Mouse (Mus musculus): ENCODE measurements around the gene B3gntl1. TPM values are rescaled to one million over a fixed set of nuclear protein-coding genes. Genes with fewer than 3 reads are reported as not detected.
A peak's percentile ranks its signal among the peaks of the same experiment; 100 is the strongest.
"Not testable (repeated sequence)": the region's sequence is repeated elsewhere in the genome, so short reads cannot be mapped to it uniquely, and the experiment has no call there.

The B3gntl1 gene
- total RNA-seq, 2 experiments from 2014 or later = 6.5 to 7.4 TPM

- DNase-seq (ENCODE audit: low spot score in 2 of 2) = no peak
These were observed 12.6 kb upstream of the B3gntl1 start for GRCm38 (mm10) chr11:121685491-121686001.

- no peak for DNase-seq (ENCODE audit: low spot score in 2 of 2)
These were observed 10.3 kb upstream of the B3gntl1 start for GRCm38 (mm10) chr11:121683243-121683642.

- no peak for DNase-seq (ENCODE audit: low spot score in 2 of 2)
These were observed 7.8 kb upstream of the B3gntl1 start for GRCm38 (mm10) chr11:121680750-121681149.

GRCm38 (mm10) chr11:121679581-121679980 lies 6.6 kb upstream of the B3gntl1 start:
- no peak for DNase-seq (ENCODE audit: low spot score in 2 of 2)

- no peak for DNase-seq (ENCODE audit: low spot score in 2 of 2)
These were observed 3.9 kb upstream of the B3gntl1 start for GRCm38 (mm10) chr11:121676836-121677235.

- DNase-seq (ENCODE audit: low spot score in 2 of 2) = no peak
These were observed 676 bp upstream of the B3gntl1 start for GRCm38 (mm10) chr11:121673629-121674028.

GRCm38 (mm10) chr11:121672312-121672989 lies 502 bp downstream of the B3gntl1 start:
- no peak for DNase-seq (ENCODE audit: low spot score in 2 of 2)

- no peak for DNase-seq (ENCODE audit: low spot score in 2 of 2)
These were observed 2.0 kb downstream of the B3gntl1 start for GRCm38 (mm10) chr11:121670926-121671325.

- DNase-seq (ENCODE audit: low spot score in 2 of 2) = no peak
These were observed 4.2 kb downstream of the B3gntl1 start for GRCm38 (mm10) chr11:121668776-121669175.

GRCm38 (mm10) chr11:121667541-121667940 lies 5.4 kb downstream of the B3gntl1 start:
- DNase-seq (ENCODE audit: low spot score in 2 of 2) = no peak

GRCm38 (mm10) chr11:121661116-121661515 lies 11.8 kb downstream of the B3gntl1 start:
- DNase-seq (ENCODE audit: low spot score in 2 of 2) = no peak

- not testable (repeated sequence) for DNase-seq (ENCODE audit: low spot score in 2 of 2)
These were observed 12.3 kb downstream of the B3gntl1 start for GRCm38 (mm10) chr11:121660604-121661003.

GRCm38 (mm10) chr11:121658151-121658550 lies 14.8 kb downstream of the B3gntl1 start:
- DNase-seq (ENCODE audit: low spot score in 2 of 2) = no peak

GRCm38 (mm10) chr11:121655807-121656511 lies 17.0 kb downstream of the B3gntl1 start:
- no peak for DNase-seq (ENCODE audit: low spot score in 2 of 2)

- DNase-seq (ENCODE audit: low spot score in 2 of 2) = no peak
These were observed 17.7 kb downstream of the B3gntl1 start for GRCm38 (mm10) chr11:121655166-121655806.

- DNase-seq (ENCODE audit: low spot score in 2 of 2) = no peak
These were observed 18.5 kb downstream of the B3gntl1 start for GRCm38 (mm10) chr11:121654406-121654945.

GRCm38 (mm10) chr11:121653631-121654030 lies 19.3 kb downstream of the B3gntl1 start:
- no peak for DNase-seq (ENCODE audit: low spot score in 2 of 2)

- peak in 1 of 2 experiments; percentile 41 for DNase-seq (ENCODE audit: low spot score in 2 of 2)
These were observed 20.2 kb downstream of the B3gntl1 start for GRCm38 (mm10) chr11:121652547-121653305.

GRCm38 (mm10) chr11:121651983-121652382 lies 21.0 kb downstream of the B3gntl1 start:
- DNase-seq (ENCODE audit: low spot score in 2 of 2) = no peak

GRCm38 (mm10) chr11:121651556-121651955 lies 21.4 kb downstream of the B3gntl1 start:
- DNase-seq (ENCODE audit: low spot score in 2 of 2) = no peak

GRCm38 (mm10) chr11:121650668-121651067 lies 22.3 kb downstream of the B3gntl1 start:
- DNase-seq (ENCODE audit: low spot score in 2 of 2) = no peak
